In genomic region chrX:103484050-103484449, GRCm38 (mm10) we compare ENCODE assay signal across 7 mouse cellular contexts.
A peak's percentile ranks its signal among the peaks of the same experiment; 100 is the strongest.
DNase-seq lines count a peak whose midpoint lies in the region; ATAC-seq and TF ChIP-seq lines count a peak whose summit lies in the region.

No protein-coding gene starts in this region.

- H3K4me1 ChIP-seq in lung, adult 2 months (ENCODE audit: control insufficient read depth, insufficient read depth, low read length), result no peaks in the 10 kb centered on the region
- no peaks in the 10 kb centered on the region for H3K4me1 ChIP-seq in neural tube, embryonic 15.5 days

- H3K27ac ChIP-seq in neural tube, embryonic 15.5 days (replicated peaks), result no peak overlapping the region

- H3K36me3 ChIP-seq in neural tube, embryonic 15.5 days, result no peaks in the 10 kb centered on the region

- TF ChIP-seq POLR2A in brain, embryonic 14.5 days (IDR thresholded peaks at IDR 0.05; ENCODE audit: borderline replicate concordance, extremely low read depth, insufficient read depth, insufficient read length, poor library complexity, severe bottlenecking), result no peak
- no peak for TF ChIP-seq POLR2A in lung, adult 2 months (IDR thresholded peaks at IDR 0.05; ENCODE audit: borderline replicate concordance, extremely low read depth, low read depth, low read length)

- no peak overlapping the region for H3K4me3 ChIP-seq in lung, adult 2 months (replicated peaks; ENCODE audit: extremely low read depth, low read depth, low read length)
- peak overlapping the region; percentile 46; the same call in 1 of the 2 replicates for H3K4me3 ChIP-seq in neural tube, embryonic 15.5 days (replicated peaks)

- intact Hi-C loops in gastrocnemius, postnatal 14 days (cut with DNase I; ENCODE audit: low total_unique reads), result loop anchor here (5.0 kb wide), 2 partner anchors 118 to 138 kb away; no protein-coding TSS in a partner anchor

- peak overlapping the region; percentile 46 for H3K4me2 ChIP-seq in neural tube, embryonic 15.5 days

- 17% methylated on average over 2 of the region's 2 CpGs for WGBS in lung, adult 2 months
- WGBS in neural tube, embryonic 15.5 days, result 20% methylated on average over 2 of the region's 2 CpGs

- peak; percentile 42 for DNase-seq in urinary bladder, postnatal 14 days (ENCODE audit: low spot score)
- no peak for DNase-seq in urinary bladder, adult 2 months (ENCODE audit: low spot score)
- peak; percentile 84 for DNase-seq in brain, embryonic 14.5 days (ENCODE audit: low read depth)
- peak; percentile 38 for DNase-seq in gastrocnemius, postnatal 14 days
- DNase-seq in kidney, adult 9 months, result peak; percentile 62
- peak; percentile 8 for DNase-seq in lung, adult 2 months

- H3K9ac ChIP-seq in neural tube, embryonic 15.5 days (replicated peaks), result no peak overlapping the region

- H3K9me3 ChIP-seq in neural tube, embryonic 15.5 days (replicated peaks), result no peaks in the 10 kb centered on the region

- TF ChIP-seq CTCF in brain, embryonic 14.5 days (IDR thresholded peaks at IDR 0.05; ENCODE audit: borderline replicate concordance, extremely low read depth, insufficient read depth, insufficient read length), result peak; percentile 49; the same call in 1 of the 2 replicates
- TF ChIP-seq CTCF in lung, adult 2 months (IDR thresholded peaks at IDR 0.05; ENCODE audit: insufficient read depth, low read length), result no peak

- ATAC-seq in neural tube, embryonic 15.5 days (ENCODE audit: low FRiP score), result no peak

- H3K27me3 ChIP-seq in neural tube, embryonic 15.5 days (replicated peaks), result no peaks in the 10 kb centered on the region
